Mouse (Mus musculus) liver, postnatal 0 days (tissue): ENCODE measurements around the gene Ifrd2. TPM values are rescaled to one million over a fixed set of nuclear protein-coding genes. Genes with fewer than 3 reads are reported as not detected.

Experiments
- ATAC-seq: fragments of 200-750 bp; cut with Nextera tagmentation; 2 replicates; pipeline ENCODE4 v1.8.0; 2017; ENCODE audit warnings: mild to moderate bottlenecking, moderate library complexity
- DNase-seq: peaks from one replicate; pipeline ENCODE4 v3.0.0-alpha.2; 2016
- H3K27ac ChIP-seq: fragments of 300-500 bp; sonication (generic); 2 replicates; pipeline ENCODE4 v1.5.1; 2014; ENCODE audit warnings: antibody characterized with exemption, moderate library complexity, mild to moderate bottlenecking, low read depth
- H3K27me3 ChIP-seq: fragments of 300-500 bp; sonication (generic); 2 replicates; pipeline ENCODE4 v1.6.1; 2014; ENCODE audit warnings: low read length, control low read depth, mixed read lengths; ENCODE audit not compliant: insufficient read depth
- H3K36me3 ChIP-seq: fragments of 300-500 bp; sonication (generic); replicated peaks from 2 replicates; pipeline ENCODE4 v1.6.1; 2014; ENCODE audit warnings: mild to moderate bottlenecking, control low read depth, low read length, moderate library complexity, mixed read lengths; ENCODE audit not compliant: insufficient read depth
- H3K4me1 ChIP-seq: fragments of 300-500 bp; sonication (generic); 2 replicates; pipeline ENCODE4 v1.6.1; 2014; ENCODE audit warnings: antibody characterized with exemption, mild to moderate bottlenecking, control low read depth; ENCODE audit not compliant: insufficient read depth
- H3K4me2 ChIP-seq: fragments of 300-500 bp; sonication (generic); 2 replicates; pipeline ENCODE4 v1.6.1; 2014; ENCODE audit warnings: low read depth, mild to moderate bottlenecking, low read length, moderate library complexity, mixed read lengths
- H3K4me3 ChIP-seq: fragments of 300-500 bp; sonication (generic); 2 replicates; pipeline ENCODE4 v1.5.1; 2014; ENCODE audit warnings: low read depth, low read length
- H3K9ac ChIP-seq: fragments of 300-500 bp; sonication (generic); replicated peaks from 2 replicates; pipeline ENCODE4 v1.6.1; 2014; ENCODE audit warnings: mild to moderate bottlenecking, moderate library complexity
- H3K9me3 ChIP-seq: fragments of 300-500 bp; sonication (generic); 2 replicates; pipeline ENCODE4 v1.6.1; 2016; ENCODE audit warnings: mild to moderate bottlenecking, control low read depth, low read length, mixed read lengths
- CTCF ChIP-seq: sonication (generic); IDR thresholded peaks from 2 replicates; pipeline ENCODE4 v1.5.1; 2016; ENCODE audit warnings: antibody characterized with exemption, low read depth
- EP300 ChIP-seq: IDR thresholded peaks from 2 replicates; pipeline ENCODE4 v1.6.1; 2016; ENCODE audit warnings: antibody characterized with exemption, low read depth, mild to moderate bottlenecking
- WGBS: fragments of 180-500 bp; shearing (Covaris S2); extraction: QIAGEN DNeasy Blood & Tissue Kit; methylation state at CpG from one replicate; pipeline ENCODE4 v1.1.7; 2014; ENCODE audit not compliant: insufficient replicate concordance; 5-methylcytosine and 5-hydroxymethylcytosine counted together
- polyA plus RNA-seq: library from polyadenylated mRNA; unstranded; fragments of >200 nt; fragmentation: Nextera tagmentation; extraction: Ambion mirVana; gene quantifications from 2 replicates; pipeline ENCODE4 v1.2.1, GENCODE M21; 2015

The Ifrd2 gene
- polyA plus RNA-seq, 1 experiment from 2014 or later, result 68.0 TPM

GRCm38 (mm10) chr9:107550491-107551116 lies 36.8 kb upstream of the Ifrd2 start:
- TF ChIP-seq EP300, result no peak
- TF ChIP-seq CTCF, result no peak
- H3K4me1 ChIP-seq, result peaks cover 55% of the 10 kb centered on the region
- peak; percentile 49 for DNase-seq
- H3K27ac ChIP-seq, result 0 out of 2 replicates have a peak overlapping the region, but pooled peaks have one; percentile 7
- ATAC-seq, result no peak
- WGBS, result 42% methylated on average over 23 of the region's 23 CpGs
- H3K9me3 ChIP-seq, result no peaks in the 10 kb centered on the region
- H3K36me3 ChIP-seq, result no peaks in the 10 kb centered on the region
- H3K4me3 ChIP-seq, result peak overlapping the region; percentile 46; the same call in 1 of the 2 replicates
- H3K4me2 ChIP-seq, result peak overlapping the region; percentile 88
- 0 out of 2 replicates have a peak, but pooled peaks cover 10% of the 10 kb centered on the region for H3K27me3 ChIP-seq
- no peak overlapping the region for H3K9ac ChIP-seq

GRCm38 (mm10) chr9:107551117-107551889 lies 36.1 kb upstream of the Ifrd2 start, which contains the start of gene Rassf1:
Gene Rassf1 (plus strand): TSS chr9:107551555.
- TF ChIP-seq EP300, result no peak
- no peak for TF ChIP-seq CTCF
- DNase-seq (peak; percentile 74), ATAC-seq (peak; percentile 4; the same call in 1 of the 2 replicates)
- Histone ChIP-seq H3K4me3 (peak within 1 kb of the TSS; percentile 46), H3K27ac (peak within 1 kb of the TSS; percentile 7; the same call in 1 of the 2 replicates), H3K36me3 (no peaks in the 10 kb centered on the region; the same call in 1 of the 2 replicates), H3K27me3 (0 out of 2 replicates have a peak, but pooled peaks cover 10% of the 10 kb centered on the region), H3K9me3 (no peaks in the 10 kb centered on the region), H3K4me2 (peak within 1 kb of the TSS; percentile 88), H3K4me1 (peaks cover 59% of the 10 kb centered on the region), H3K9ac (peak within 1 kb of the TSS; percentile 68)
- 2% methylated on average over 52 of the region's 63 CpGs for WGBS

GRCm38 (mm10) chr9:107551890-107552355 lies 35.5 kb upstream of the Ifrd2 start:
- peaks cover 61% of the 10 kb centered on the region for H3K4me1 ChIP-seq
- no peak for ATAC-seq

GRCm38 (mm10) chr9:107552690-107553393 lies 34.6 kb upstream of the Ifrd2 start:
- TF ChIP-seq EP300 (no peak), CTCF (no peak)
- Histone ChIP-seq H3K9me3 (no peaks in the 10 kb centered on the region), H3K27ac (no peak overlapping the region; the same call in 1 of the 2 replicates), H3K4me1 (peaks cover 55% of the 10 kb centered on the region), H3K36me3 (peaks cover 15% of the 10 kb centered on the region), H3K4me3 (no peak overlapping the region), H3K4me2 (peak overlapping the region; percentile 88; the same call in 1 of the 2 replicates), H3K27me3 (0 out of 2 replicates have a peak, but pooled peaks cover 10% of the 10 kb centered on the region), H3K9ac (no peak overlapping the region)
- 74% methylated on average over 5 of the region's 5 CpGs for WGBS
- ATAC-seq (no peak), DNase-seq (no peak)

More at GRCm38 (mm10) chr9:107551890-107552355, 35.5 kb upstream of the Ifrd2 start:
- TF ChIP-seq CTCF, result no peak
- no peak for TF ChIP-seq EP300
- 29% methylated on average over 8 of the region's 8 CpGs for WGBS
- peak overlapping the region; percentile 46 for H3K4me3 ChIP-seq
- peaks cover 6% of the 10 kb centered on the region; the same call in 1 of the 2 replicates for H3K36me3 ChIP-seq
- H3K27me3 ChIP-seq, result 0 out of 2 replicates have a peak, but pooled peaks cover 10% of the 10 kb centered on the region
- peak overlapping the region; percentile 88 for H3K4me2 ChIP-seq
- peak overlapping the region; percentile 68 for H3K9ac ChIP-seq
- DNase-seq, result no peak
- H3K27ac ChIP-seq, result no peak overlapping the region
- H3K9me3 ChIP-seq, result no peaks in the 10 kb centered on the region

GRCm38 (mm10) chr9:107553541-107554318 lies 33.7 kb upstream of the Ifrd2 start:
- Histone ChIP-seq H3K4me1 (peaks cover 55% of the 10 kb centered on the region), H3K9ac (peak overlapping the region; percentile 64), H3K27ac (peak overlapping the region; percentile 99), H3K36me3 (peaks cover 24% of the 10 kb centered on the region), H3K4me2 (peak overlapping the region; percentile 88), H3K27me3 (0 out of 2 replicates have a peak, but pooled peaks cover 10% of the 10 kb centered on the region), H3K9me3 (no peaks in the 10 kb centered on the region), H3K4me3 (peak overlapping the region; percentile 73)
- ATAC-seq (peak; percentile 31), DNase-seq (no peak)
- 4% methylated on average over 37 of the region's 37 CpGs for WGBS
- TF ChIP-seq CTCF, result no peak
- no peak for TF ChIP-seq EP300
